Mouse (Mus musculus) naive thymus-derived CD4-positive, alpha-beta T cell, adult 2 months (primary cell): ENCODE results near the gene Rerg.

ENCODE experiments used
- DNase-seq: peaks from one replicate; pipeline ENCODE4 v3.0.0-alpha.2; 2011; ENCODE audit warnings: low read depth

Gene Rerg

DNA sequence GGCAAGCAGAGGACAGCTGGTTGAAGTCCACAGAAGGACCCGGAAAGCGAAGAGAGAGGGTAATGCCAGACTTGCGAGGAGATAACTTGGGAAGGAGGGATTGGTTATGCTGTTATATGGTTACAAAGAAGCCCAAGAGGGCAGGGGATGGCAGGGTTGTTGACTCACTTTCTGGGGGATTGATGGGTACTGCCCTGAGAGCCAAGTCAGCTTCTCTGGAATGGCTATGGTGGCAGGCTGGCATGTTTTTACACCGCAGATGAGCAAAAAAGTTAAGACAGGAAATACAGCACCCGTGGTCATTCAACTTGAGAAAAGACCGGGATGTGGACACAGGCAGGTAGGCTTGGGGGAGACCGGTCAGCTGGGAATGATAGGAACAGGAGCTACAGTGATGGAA lies 7.8 kb downstream of the Rerg start:
- DNase-seq, result no peak

DNA sequence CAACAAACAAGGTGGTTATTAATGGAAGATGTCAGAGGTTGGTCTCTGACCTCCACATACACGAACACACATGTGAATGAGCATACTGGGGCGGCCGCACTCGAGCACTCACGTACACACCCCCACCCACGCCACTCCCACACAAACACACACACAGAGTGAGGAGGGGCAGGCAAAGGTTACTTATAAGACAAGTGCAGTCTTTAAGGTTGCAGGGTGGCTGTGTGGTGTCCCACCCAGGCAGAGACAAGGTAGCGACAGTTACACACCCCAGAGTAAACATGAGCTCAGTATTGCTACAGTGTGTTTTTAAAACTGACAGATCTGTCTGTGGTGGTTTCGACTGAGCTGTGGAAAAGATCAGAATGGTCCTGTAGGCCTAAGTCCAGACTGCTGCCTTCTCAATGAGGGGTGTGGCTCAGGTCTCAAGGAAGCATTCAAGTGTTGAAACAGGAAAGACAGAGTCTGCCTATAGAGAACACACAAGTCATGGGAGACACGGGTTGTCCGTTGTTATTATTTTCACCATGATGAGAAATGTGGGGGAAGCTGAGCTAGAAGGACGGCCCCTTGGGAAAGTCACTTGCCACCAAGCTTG lies 8.7 kb downstream of the Rerg start:
- no peak for DNase-seq

DNA sequence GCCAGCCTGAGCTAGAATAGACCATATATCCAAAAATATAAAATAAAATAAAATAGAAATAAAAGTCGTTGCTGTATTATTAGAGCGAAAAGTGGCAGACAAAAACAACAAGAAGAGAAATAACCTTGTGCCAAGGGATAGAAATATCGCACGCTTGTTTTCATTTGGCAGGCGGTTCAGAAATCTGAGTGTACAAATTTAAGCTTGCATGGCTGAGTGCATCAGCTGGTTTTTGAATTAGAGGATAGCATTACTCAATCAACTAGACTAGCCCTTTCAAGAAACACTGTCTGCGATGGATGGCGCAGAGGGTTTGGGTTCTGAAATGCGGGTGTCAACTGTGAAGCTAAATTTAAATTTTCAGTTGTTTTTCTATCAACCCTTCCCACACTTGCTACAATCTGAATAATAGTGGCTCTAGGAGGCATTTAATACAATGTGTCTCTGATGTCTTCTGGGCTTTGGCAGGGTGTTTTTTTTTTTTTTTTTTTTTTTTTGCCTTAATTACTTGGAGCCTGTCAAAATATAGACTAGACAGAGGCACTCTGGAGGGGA lies 10.8 kb downstream of the Rerg start:
- DNase-seq, result no peak

DNA sequence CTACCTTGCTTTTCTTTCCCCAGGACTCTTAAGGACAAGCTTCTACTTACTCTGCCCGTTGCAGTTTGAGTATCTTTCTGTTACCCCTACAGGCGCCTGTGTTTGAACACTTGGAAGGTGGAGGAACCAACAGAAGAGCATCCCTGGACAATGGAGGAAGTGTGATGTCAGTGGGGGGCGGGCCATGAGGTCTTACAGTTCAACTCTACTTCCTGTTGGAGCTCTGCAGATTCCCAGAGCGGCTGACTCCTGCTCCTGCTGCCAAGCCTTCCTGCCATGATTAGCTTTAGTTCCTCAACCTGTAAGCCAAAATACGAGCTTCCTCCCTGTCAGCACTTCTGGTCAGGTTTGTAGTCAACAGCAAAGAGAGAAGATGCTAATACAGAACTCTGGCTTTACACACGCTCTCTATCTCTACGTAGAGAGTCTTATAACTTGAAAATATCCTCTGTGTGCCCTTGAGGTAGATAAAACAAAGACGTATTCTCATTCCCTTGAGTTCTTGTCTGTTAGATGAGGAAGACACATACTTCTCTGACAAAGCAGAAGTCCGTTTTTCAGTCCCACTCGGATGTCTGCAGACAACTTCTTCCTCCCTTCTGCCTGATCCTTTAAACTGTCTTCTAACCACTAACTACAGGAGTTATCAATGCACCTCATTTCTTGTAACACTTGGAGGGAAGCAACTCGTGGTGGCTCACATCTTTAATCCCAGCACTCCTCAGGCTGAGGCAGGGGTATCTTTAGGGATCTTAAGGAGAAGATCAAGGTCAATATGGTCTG lies 13.7 kb downstream of the Rerg start:
- no peak for DNase-seq

DNA sequence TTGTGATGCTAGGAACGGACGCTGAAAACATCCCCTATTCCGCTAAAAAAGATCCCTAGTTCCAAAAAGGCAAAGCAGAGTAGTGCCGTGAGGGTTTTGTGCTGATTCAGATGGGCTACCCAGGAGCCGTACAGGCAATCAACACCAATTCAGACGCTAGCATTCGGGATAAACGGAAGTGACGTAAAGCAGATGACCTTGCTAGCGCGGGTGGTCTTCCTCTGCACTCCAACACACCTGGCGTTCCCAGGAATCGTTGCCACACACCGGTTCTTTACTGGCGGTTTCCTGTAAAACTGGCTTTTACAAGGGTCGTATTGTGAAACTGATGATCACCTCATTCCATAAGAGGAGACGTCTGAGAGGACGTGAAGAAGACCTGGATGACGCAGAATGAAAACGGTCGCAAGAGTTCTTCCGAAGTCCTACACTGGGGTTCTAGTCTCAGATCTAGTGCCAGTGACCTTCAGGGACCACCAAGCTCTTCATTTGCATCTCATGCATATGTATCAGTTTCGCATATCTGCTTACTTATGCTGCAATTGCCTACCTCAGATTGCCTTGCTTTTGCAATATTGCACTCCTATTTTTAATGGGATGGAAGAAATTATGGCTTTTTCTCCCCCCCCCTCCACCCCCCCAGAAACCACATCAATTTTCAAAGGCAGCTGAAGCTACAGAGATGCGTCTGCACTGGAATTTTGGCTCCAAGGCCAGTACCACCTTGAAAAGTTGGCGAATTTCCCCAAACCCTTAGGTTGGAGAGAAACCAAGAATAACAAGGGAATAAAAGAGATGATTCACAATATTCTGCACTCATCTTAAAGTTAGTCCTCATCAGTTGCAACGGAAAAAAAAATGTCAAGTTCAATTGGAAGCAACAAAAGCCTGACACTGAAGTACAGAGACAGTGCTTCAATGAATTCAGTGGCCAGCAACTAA lies 14.8 kb downstream of the Rerg start:
- no peak for DNase-seq

DNA sequence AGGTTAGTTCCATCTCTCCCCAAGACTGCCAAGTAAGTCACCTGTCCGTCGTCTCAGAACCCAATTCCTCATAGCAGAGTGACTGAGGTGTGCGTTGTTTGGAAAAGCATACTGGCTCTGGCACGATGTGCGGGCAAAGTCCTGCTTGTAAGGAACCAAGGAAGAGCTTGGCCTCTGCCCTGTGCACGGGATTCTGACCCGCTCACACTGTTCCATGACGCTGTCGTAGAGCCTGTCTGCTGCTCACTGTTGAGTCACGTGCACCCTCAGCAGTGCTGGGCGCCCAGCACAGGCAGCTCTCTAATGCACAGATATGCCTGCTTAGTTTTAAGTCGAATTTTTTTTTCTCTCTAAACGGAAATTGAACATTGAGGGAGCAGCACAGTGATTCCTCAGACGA lies 17.3 kb downstream of the Rerg start:
- DNase-seq, result no peak

DNA sequence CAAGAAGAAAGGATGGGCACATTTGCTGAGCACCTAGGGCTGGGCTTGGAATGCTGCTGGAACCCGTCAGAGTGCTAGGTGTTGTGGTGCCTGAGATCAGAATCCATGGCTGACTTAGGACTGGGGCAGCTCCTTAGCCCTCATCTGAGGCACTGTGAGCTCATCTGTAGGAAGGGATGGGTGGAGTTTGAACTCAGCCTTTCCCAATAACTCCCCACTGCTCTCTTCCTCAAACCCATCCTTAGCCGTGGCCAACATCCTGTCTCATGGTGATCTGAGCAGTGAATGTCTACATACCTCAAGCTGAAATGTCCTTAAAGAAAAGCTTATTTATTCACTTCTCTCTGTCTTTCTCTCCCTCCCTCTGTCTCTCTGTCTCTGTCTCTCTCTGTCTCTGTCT lies 19.3 kb downstream of the Rerg start:
- DNase-seq, result no peak

DNA sequence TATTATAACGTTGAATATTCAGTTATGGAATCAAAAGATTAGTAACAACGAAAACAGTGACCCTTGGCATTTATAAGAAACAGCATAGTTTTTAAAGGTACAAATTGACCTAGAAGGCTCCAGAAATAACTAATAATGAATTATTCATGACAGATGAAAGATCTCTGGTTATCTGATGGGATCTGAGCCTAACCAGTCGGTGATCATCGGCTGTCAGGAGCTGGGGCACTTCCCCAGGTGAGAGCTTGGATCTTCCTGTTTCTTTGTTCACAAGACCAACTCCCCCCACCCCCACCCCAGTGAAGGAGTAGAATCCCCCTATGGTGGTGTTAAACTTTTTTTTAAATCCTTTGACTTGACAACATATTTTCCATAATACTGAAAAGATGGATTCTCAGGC lies 20.5 kb downstream of the Rerg start:
- DNase-seq, result no peak

DNA sequence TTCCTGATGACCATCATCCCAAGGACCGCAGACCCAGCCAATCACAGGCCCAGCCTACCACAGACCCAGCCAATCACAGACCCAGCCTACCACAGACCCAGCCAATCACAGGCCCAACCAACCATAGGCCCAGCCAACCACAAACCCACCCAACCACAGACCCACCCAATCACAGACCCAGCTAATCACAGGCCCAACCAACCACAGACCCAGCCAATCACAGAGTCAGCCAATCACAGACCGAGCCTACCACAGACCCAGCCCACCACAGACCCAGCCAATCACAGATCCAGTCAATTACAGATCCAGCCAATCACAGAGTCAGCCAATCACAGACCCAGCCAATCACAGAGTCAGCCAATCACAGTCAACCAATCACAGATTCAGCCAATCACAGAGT lies 23.4 kb downstream of the Rerg start:
- DNase-seq, result no peak

DNA sequence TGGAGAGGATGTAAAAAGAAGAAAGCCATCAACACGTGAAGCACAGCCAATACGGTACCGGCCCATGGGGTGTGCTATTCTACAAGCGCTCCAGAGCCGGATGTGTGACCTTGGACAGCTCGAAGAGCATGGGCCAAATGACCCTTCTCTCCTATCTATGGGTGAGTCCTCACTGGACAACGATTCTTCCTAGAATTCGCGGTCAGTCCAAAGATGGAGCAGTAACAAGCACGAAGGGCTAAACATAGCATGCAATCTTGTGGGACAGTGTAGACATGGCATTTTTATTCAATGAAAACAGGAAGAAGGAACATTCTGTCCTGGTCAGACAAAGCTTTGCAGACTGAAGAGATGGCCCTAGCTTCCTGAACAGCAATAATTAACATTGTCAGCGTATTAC lies 24.7 kb downstream of the Rerg start:
- no peak for DNase-seq

DNA sequence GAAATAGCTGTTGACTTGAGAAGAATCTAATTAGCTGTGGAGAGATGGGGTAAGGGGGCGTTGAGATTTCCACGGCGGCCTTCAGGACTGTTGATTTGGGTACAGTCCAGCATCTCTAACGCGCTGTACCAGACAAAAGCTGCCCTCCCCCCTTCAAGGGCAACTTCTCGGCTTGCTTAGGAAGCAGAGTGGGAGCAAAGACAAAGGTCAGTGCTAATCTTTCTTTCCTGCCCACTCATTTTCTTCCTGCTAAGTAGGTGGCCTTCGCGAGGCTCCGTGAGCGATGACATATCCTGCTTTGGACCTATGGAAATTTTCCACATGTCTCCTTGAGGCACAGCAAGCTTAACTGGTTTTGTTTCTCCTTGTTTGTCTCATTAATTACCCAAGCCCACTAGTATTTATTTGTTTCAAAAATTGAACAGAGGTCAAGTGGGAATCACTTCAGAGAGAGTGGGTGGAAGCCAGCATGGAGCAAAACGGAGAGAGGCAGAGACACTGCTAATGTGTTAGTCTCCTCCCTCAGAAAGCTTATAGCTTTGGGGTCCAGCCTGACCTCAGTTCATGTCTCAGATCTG lies 25.2 kb downstream of the Rerg start:
- no peak for DNase-seq

DNA sequence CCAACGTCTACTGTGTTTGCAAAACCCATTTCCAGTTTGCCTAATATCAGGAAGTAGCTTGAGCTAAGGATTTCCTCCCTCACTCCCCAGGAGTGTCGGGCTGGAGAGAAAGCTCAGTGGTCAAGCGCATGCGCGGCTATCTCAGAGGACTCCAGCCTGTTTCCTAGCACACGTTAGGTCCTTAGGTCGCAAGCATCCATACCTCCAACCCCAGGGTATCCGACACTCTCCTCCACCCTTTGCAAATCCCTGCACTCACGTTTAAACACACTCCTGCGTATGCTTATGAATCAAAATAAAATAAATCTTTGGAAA lies 25.8 kb downstream of the Rerg start:
- no peak for DNase-seq

DNA sequence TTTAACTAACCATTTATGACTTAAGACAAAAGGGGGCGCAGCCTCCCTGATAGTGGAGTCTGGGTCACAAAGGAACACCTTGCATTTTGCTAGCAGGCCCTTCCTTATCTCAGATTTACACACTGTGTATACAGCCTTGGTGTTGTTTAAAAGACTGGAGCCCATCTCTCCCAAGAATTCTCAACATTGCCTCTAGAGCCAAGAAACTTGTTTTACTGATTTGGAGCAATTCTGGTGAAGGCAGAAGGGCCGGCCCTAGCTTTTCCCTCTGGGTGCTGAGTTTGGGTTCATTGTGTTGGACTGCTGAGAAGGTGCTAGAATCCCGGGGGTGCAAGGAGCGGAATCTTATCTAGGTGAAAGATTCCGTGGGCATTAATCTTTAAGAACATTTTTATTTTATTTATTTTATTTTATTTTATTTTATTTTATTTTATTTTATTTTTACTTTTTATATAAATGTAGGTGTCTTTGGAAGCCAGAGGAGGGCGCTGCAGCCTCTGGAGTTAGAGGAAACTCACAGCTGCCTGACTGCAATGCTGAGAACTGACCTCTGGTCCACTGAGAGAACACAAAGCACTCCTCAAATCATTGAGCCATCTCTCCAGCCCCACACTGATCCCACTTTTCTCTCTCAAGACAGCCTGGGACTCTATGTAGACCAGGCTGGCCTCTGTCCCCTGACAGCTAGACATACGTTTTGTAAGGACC lies 26.3 kb downstream of the Rerg start:
- no peak for DNase-seq

DNA sequence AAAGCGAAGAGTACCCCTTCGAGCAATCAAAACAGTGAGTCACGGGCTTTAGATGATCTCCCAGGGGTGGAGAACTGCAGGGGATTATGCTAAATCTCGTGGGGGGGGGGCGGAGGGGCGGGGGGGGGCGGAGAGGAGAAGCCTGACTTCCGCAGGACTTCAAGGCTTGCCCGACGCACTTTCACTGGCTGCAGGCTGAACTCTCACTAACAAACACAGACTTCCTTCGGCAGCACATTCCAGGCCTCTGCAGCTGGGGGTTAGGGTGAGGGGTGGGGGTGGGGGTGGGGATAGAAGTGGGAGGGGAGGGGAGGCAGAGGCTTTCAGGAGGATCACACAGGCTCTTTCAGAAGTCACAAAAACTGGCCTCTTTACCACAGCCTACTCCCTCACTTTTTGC lies 27.5 kb downstream of the Rerg start:
- DNase-seq, result no peak

DNA sequence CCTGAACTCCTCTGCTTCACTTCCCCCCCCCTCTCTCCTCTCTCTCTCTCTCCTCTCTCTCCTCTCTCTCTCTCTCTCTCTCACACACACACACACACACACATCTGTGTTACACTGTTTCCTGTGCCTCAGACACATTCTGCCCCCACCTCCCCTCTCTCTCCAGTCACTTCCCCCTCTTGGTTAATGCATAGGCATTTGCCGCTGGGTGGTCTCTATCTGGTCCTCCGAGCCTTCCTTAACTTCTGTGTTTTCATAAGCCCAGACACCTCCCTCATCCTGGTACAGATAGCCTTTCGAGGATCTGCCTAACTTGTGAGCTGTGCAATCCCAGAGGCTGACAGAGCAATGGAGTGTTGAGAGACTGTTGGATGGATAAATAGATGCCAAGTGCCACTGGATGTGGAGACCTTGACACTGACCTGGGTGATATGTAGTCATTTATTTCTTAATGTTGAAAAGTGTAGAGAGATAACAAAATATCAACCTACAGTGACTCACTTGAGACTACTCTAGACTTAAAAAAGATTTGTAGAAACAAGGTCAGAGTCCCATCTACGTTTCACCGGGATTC lies 29.0 kb downstream of the Rerg start:
- no peak for DNase-seq

DNA sequence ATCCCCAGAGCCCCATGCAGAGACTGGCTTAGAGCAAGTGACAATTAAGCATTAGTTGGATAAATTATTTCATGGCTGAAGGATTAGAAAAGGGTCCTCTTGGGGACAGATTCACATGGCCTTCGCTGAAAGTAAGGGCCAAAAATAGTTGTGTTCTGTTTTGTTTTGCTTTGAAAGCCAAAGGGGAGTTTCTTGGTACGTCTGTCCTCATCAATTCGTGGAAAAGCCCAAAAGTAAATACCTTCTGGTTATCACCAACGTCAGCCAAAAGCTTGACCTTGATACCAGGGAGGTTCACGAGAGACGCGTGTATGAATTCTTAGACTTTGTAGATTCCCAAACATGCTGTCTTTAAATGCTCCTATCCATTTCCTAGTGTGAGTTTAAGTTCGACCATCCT lies 31.5 kb downstream of the Rerg start:
- no peak for DNase-seq

DNA sequence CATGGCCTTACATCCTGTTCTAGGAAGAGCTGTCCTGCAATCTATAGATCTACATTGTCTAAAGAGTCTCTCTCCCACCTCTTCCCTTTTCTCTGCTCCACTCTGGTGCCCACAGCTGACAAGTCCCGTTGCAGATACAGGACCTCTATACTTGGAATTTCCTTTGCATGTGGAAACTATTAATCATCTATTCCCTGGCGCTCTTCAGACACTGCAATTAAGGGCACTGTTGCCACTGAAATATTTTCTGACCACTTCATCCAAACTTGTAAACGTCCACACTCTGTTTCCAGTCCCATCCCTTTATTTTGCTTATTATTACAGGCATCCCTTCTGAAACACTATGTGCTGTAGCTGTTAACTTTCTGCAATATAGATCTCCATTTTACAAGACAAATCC lies 31.9 kb downstream of the Rerg start:
- no peak for DNase-seq

DNA sequence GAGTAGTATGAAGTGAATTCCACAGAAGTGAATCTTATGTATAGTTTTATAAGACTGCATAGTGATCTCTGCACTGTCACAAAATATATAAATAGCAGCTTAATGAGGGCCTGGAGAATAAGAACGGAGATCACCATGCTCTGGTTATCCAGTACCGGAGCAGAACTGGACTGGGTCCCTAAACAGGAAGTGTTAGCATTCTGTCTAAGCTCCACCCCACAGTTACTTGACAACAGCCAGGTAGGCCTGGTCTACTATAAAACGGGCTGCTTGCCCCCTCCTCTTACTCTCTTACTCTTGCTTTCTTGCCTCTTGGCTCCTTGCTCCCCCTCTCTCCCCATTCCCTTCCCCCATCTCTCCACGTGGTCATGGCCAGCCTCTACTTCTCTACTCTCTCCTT lies 33.9 kb downstream of the Rerg start:
- DNase-seq, result no peak

DNA sequence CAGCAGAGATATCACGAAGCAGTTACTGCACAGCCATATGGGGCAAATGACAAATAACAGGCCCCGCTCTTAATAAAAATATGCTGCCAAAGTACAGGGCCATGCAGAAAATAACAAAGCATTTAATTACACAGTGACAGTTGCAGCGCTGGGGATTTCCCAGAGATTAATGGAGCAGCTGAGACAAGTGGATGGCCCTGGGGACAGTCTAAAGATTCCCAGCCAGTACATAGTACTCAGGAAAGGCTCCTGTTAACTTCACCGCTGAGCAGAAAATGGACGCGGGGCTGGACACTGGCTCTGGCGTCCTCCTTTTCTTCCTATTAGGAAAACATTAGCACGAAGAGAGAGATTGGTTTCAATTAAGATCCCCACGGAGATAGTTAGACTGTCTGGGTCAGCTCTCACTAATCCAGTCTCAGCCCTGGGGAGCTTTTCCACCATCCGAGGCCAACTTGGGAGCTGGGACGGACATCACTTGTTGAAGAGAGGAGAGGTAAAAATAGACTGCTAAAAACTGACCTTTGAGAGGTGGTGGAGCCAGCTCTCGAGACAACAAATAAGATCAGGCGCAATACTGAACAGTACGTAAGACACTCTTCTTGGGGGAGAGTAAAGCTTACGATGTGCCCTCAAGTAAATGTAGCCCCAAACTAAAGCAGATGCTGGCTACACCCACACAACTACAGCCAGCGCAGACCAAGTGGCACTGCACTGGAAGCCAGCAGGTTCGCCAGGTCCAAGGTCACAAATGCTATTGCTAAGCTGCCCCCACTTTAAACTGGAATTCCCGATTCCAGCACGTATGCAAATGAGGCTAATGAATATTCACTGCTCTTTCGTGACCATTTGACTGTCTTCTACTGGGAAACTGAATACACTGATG lies 34.5 kb downstream of the Rerg start:
- no peak for DNase-seq

DNA sequence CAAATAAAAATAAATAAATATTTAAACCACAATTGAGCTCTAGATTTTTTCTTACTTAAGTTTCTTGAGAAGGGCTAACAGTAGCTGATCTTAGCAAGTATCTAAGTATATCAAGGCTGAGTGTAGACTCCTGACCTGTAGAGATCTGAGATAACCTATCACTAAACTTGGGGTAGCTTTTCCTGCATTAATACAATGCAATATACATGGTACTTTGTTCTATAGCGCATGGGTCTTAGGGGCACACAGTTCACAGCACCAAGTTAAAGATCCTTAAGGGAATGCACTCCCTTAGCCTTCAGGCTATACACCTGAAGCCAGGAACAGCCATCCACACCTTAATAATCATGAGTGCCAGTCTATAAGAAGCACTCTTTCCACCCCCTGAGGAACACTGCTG lies 38.5 kb downstream of the Rerg start:
- no peak for DNase-seq

DNA sequence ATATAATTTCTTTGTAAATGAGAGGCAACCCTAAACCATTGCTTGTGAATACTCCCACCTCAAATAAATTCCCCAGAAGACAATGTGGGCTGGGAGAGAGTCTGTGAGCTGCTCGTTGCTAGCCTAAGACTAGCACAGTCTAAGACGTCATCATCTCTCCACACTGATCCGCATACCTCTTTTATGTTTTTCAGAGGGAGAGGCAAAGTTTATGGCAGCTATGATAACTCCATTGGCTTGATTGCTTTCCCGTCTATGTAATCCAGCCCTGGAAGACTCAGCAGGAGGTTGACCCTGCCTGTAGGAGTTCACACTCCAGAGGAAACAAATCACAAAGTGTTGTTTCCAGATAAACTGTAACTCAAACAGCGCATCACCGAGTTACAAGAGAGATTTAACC lies 38.9 kb downstream of the Rerg start:
- no peak for DNase-seq
